Mouse (Mus musculus): ENCODE results near the gene Vmn2r48. TPM values are rescaled to one million over a fixed set of nuclear protein-coding genes. Genes with fewer than 3 reads are reported as not detected.

Gene Vmn2r48
- polyA plus RNA-seq (2015; fragmentation: Illumina TruSeq; extraction: RNeasy Lipid Tissue Mini Kit (QIAGEN cat#74804); ENCODE audit: insufficient read depth, low replicate concordance), result not detected

GRCm38 (mm10) chr7:9953485-9953884, at the start of gene Vmn2r48:
TSS of gene Vmn2r48 (minus strand) at chr7:9953585.

DNA sequence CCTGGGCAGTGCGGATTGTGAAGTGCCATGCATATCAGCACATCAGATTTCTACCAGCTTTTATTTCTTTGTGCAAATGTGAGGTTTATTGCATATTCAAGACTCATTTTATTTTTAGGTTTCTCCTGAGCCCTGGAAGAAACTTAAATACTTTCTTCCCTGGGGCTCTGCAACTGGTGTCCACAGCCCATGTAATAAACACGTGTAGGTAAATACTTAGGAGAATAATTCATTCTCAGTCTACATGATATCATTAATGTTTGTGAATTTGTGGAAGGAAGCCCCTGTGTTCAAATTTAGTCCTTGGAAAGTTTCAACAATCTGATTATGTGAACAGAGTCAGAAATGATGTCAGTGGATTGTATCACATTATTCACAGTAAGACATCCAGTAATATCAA, 38.8 kb upstream of the Vmn2r48 start, which contains the start of gene Vmn2r49:
Gene Vmn2r49, minus strand, starts transcription at position 101 of the 400 bp plus-strand sequence.

Other genes with a start within 250 kb of the Vmn2r48 start
- not detected for gene Vmn2r46, start 183.0 kb downstream of the Vmn2r48 start, polyA plus RNA-seq (2015; fragmentation: Illumina TruSeq; extraction: RNeasy Lipid Tissue Mini Kit (QIAGEN cat#74804); ENCODE audit: insufficient read depth, low replicate concordance)
- gene Vmn2r47, start 112.3 kb downstream of the Vmn2r48 start, polyA plus RNA-seq (2015; fragmentation: Illumina TruSeq; extraction: RNeasy Lipid Tissue Mini Kit (QIAGEN cat#74804); ENCODE audit: insufficient read depth, low replicate concordance), result not detected
- gene Vmn2r49, start 38.7 kb upstream of the Vmn2r48 start, polyA plus RNA-seq (2015; fragmentation: Illumina TruSeq; extraction: RNeasy Lipid Tissue Mini Kit (QIAGEN cat#74804); ENCODE audit: insufficient read depth, low replicate concordance), result not detected
- not detected for gene Vmn2r50, start 99.7 kb upstream of the Vmn2r48 start, polyA plus RNA-seq (2015; fragmentation: Illumina TruSeq; extraction: RNeasy Lipid Tissue Mini Kit (QIAGEN cat#74804); ENCODE audit: insufficient read depth, low replicate concordance)
- gene Vmn2r51, start 152.2 kb upstream of the Vmn2r48 start, polyA plus RNA-seq (2015; fragmentation: Illumina TruSeq; extraction: RNeasy Lipid Tissue Mini Kit (QIAGEN cat#74804); ENCODE audit: insufficient read depth, low replicate concordance), result not detected
- not detected for gene Vmn2r52, start 223.0 kb upstream of the Vmn2r48 start, polyA plus RNA-seq (2015; fragmentation: Illumina TruSeq; extraction: RNeasy Lipid Tissue Mini Kit (QIAGEN cat#74804); ENCODE audit: insufficient read depth, low replicate concordance)

All from spleen, adult 10 weeks (tissue).